Mouse (Mus musculus): ENCODE results near the gene Zfp385c.
"Not testable (repeated sequence)": the region's sequence is repeated elsewhere in the genome, so short reads cannot be mapped to it uniquely, and the experiment has no call there.

Zfp385c gene

DNA sequence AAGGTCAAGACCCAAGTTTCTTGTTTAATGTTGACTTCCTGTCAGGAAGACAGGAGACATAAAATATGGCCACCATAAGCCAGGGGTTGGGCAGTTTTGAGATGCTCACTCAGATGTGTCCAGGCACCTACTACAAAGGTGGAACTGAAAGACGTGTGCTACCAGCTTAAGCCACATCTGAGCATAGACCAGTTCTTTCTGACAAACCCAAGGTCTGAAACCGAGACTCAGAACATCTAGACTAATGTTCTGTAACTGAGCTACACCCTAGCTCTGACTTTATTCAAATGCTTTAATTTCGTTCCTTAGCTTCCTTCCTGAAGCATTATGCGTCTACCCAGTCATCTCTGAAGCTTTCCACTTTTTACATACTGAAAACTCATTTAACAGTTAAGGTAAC, 94.2 kb downstream of the Zfp385c start:
- no peak for DNase-seq (ENCODE audit: low spot score in 2 of 2)

DNA sequence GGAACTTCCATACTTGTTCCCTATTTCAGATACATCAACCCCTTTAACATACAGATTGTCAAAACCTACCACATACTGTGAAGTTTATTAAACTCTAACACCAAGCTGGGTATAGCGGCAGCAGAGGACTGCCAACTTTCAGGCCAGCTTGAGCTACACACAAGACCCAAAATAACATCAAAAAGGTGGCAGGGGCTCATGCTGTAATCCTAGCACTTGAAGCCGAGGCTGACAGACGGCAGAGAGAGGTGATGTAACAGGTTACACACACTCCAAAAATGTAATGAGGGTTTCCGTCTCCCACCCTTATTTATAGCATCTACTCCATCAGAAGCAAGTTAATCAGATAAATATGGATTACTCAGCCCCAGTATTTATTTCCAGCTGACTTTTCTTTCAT, 96.7 kb downstream of the Zfp385c start:
- DNase-seq (ENCODE audit: low spot score in 2 of 2) = no peak

- DNase-seq (ENCODE audit: low spot score in 2 of 2) = no peak
These were observed 97.6 kb downstream of the Zfp385c start for GRCm38 (mm10) chr11:100594608-100595007.

- no peak for DNase-seq (ENCODE audit: low spot score in 2 of 2)
These were observed 99.8 kb downstream of the Zfp385c start for GRCm38 (mm10) chr11:100592346-100593046.

GRCm38 (mm10) chr11:100588462-100588861, 103.8 kb downstream of the Zfp385c start:
- no peak for DNase-seq (ENCODE audit: low spot score in 2 of 2)

DNA sequence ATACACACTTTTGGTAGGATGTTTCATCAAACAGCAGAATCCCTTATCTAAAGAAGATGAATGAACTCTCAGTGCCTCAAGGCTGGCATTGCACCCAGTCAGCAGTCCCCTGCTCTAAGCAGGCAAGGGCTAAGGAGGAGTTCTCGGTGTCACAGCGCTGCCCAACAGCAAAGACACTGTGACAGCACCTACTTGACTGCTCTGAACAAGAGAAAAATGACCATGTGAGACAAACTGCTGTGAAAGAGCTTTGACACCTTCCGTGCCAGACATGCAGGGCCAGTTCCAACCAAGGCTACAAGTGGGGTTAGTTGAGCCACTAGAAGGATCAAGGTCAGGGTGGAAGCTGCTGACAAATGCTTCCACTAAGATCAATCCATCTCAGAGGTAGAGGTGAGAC, 107.1 kb downstream of the Zfp385c start:
- no peak for DNase-seq (ENCODE audit: low spot score in 2 of 2)

- DNase-seq (ENCODE audit: low spot score in 2 of 2) = no peak
These were observed 107.7 kb downstream of the Zfp385c start for GRCm38 (mm10) chr11:100584561-100584961.

DNA sequence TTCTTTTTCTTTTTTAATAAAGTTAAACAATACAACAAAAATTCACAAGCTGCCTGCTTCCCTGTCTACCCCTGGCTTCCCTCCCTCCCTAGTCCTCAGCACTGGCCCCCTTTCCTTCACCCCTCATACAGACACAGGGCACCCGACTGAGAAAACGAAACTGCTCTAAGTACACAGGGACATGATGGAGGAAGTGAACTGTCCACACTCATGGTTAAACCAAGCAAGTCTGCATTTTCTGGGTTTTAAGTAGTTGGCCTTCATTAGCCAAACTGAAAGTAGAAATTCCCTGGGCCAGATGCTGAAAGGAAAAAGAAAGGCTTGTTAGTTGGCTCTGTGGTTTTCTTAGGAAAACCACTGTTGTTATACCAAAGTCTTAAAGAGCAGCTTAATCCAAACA, 109.4 kb downstream of the Zfp385c start:
- no peak for DNase-seq (ENCODE audit: low spot score in 2 of 2)

GRCm38 (mm10) chr11:100582413-100582812, 109.8 kb downstream of the Zfp385c start:
- DNase-seq (ENCODE audit: low spot score in 2 of 2) = not testable (repeated sequence)

GRCm38 (mm10) chr11:100581756-100582155, 110.5 kb downstream of the Zfp385c start:
- DNase-seq (ENCODE audit: low spot score in 2 of 2) = no peak

GRCm38 (mm10) chr11:100580275-100580674, 112.0 kb downstream of the Zfp385c start:
- no peak for DNase-seq (ENCODE audit: low spot score in 2 of 2)

DNA sequence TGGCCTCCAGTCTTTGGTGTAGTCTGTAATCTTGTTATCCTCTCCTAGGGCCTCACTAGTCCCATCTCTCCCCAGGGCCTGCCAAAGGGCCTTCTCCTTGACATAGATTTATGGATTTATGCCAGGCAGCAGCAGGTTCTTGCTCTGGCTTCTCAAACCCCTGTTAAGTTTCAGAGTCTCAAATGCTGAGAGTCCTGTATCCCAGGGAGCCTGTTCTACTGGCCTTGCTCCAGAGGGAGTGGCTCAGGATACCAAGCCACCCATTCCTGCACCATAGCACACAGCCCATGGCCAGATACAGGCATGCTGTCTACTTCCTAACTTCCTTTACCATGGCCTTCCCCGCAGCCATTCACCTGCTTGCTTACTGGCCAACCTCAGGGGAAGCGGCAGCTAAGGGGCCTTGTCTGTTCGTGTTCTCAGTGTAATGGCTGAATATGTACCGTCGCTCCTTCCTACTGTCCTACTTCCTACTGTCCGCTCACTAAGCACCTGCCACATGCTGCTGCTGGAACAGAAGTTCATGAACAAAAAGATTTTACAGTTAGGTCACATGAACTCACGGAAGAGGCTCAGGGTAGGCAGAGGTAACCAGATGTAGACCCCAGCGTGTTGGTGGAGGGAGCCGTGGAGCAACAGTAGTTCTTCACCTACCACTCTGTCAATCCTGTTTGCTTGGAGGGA, 113.0 kb downstream of the Zfp385c start:
- DNase-seq (ENCODE audit: low spot score in 2 of 2) = no peak

DNA sequence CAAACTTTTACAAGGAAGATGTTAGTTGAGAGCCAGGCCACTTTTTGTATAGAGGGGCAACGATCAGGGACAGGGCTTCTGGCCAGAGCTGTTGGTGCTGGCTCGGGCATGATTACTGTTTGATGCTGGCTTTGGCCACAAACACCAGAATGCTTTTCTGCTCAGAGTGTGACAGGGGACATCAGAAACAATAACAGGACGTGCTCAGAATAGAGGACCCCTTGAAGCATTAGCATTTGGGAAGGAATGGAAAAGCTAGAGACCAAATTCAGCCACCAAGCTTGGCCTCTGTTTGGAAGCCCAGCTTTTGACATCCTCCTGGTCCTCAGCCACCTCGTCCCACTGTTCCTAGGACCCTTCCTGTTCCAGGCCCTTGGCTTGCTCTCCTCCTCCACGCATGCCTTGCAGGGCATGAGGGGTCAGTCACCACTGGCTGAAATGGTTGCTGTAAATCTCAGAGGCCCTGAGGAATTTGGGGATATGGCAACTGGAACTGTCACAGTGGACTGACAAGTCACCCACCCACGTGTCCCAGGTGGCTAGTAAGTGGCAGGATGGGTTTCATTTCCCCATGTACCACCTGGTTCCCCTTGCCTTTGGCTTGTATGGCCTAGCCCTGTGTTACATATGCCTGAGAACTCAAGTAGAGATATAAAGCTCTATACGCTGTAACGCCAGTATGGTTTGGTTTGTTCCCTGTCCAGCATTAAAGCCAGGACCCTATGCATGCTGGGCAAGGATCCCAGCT, 114.2 kb downstream of the Zfp385c start:
- DNase-seq (ENCODE audit: low spot score in 2 of 2) = peak in 1 of 2 experiments; percentile 53

Measured in natural killer cell, adult 2 months (primary cell).